Mouse (Mus musculus) right cerebral cortex, postnatal 4 days (tissue): ENCODE data around the gene Bmp7.

Source experiments
- DNase-seq: peaks from one replicate; pipeline ENCODE4 v3.0.0-alpha.2; 2022

Bmp7 gene

DNA sequence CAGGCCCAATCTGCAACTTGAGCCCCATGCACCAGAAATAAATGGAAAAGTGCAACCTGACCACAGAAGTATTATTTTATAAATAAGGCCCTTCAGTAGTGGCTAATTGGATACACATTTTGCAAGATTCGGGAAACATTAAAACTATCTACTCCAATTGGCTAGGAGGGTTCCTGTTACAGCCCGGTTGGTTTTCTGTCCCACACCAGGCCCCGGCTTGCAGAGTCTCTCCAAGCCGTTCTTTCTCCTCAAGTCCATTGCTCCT, 93.9 kb downstream of the Bmp7 start:
- DNase-seq: no peak

DNA sequence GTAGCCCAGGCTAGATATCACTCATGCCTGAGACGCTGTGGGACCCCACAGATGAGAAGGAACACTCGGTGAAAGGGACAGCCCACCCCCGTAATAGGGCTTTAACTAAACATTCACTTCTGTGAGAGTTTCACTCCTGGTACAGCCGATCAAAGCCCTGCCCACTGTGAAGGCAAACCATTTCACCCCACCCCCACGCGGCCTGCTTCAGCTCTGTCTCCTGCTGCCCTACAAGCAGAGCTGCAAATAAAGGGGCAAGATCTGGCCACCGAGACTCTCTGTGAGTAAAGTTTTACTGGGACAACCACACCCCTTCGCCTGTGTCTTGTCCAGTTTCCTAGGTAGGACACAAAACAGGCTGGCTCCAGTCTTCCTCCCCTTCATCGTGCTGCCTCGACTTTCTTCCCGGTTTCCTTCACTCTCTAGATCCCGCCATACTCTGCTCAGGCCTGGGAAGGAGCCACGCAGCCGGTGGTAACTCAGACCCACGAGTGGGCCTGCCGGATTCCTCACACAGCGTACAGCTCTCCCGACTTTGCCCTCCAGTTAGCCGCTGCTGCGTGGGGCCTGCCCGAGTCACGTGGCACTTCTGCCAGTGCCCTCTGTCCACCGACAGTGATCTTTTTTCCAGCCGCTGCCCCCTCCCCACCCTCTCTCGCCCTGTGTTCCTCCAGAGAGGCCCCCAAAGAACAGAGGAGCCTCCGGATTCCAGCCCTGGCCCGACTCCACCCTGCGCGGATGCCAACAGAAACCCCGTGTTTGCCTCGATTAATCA, 94.4 kb downstream of the Bmp7 start:
- no peak for DNase-seq

DNA sequence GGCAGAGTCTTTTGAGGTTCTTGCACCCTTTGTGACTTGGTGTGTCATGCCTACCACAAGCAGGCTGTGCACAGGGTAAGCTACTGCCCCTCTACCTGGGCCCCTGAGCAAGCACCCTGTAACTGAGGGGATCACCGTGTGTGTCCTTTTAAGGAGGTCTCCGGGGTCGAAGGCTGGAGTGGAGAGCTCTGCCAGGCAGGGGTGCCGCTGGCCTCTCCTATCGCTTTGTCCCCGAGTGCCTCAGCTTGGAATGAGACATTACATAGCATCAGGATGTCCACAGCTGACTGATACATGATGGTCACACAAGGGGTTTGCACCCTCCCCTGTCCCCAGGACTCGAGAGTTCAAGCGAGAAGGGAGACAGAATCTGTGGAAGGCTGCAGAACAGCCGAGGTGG, 96.2 kb downstream of the Bmp7 start:
- no peak for DNase-seq

DNA sequence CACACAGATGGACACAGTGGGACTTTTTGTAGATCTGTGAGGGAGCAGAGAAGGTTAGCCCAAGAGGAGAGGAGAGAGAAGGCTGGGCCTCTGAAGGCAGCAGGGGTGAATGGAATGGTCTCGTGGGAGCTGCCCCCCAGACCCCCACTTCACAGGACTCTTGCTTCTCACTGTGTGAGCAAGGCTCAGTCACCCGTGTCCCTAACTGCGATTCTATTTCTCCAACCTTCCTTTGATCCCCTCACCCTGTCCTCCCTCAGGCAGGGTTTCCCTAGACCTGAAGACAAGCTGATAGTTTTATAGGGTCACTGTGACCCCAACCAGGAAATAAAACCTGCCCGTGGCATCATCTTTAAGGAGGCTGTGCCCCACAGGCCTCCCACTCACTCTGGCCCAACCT, 97.8 kb downstream of the Bmp7 start:
- no peak for DNase-seq

DNA sequence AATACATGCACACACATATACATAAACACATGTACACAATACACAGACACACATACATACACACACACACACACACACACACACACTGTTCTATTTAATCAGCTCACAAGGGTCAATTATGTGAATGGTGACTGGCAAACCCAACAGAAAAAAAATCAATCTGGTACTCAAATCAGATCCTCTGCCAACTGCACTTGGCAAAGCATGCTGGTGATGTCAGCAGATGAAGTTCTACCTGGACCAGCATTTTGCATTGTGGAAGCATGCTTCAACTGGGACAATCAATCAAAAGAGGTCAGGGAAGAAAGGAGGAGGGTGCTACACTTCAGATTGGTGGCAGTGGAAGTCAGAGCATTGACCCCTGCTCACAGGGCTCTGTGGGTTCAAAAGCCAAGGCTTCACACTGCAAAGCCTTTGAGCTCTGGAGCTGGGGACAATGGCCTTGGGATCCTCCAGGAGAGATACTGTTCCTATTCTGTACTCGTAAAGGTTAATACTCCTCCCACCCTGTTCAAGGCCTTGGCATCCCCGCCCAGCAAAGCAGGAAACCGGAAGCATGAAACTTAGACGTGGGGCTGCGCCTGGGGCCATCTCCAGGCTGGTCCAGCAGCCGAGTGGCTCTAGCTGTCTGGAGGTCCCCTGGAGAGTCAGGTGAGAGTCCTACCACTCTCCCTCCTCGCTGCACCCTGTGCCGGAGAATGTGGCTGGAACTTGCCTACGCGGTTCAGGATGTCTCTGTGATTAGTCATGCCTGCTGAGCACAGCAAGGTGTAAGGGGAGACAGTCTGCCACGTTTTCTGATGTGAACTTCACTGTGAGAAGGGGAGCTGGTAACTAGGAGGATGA, 99.0 kb downstream of the Bmp7 start:
- no peak for DNase-seq

DNA sequence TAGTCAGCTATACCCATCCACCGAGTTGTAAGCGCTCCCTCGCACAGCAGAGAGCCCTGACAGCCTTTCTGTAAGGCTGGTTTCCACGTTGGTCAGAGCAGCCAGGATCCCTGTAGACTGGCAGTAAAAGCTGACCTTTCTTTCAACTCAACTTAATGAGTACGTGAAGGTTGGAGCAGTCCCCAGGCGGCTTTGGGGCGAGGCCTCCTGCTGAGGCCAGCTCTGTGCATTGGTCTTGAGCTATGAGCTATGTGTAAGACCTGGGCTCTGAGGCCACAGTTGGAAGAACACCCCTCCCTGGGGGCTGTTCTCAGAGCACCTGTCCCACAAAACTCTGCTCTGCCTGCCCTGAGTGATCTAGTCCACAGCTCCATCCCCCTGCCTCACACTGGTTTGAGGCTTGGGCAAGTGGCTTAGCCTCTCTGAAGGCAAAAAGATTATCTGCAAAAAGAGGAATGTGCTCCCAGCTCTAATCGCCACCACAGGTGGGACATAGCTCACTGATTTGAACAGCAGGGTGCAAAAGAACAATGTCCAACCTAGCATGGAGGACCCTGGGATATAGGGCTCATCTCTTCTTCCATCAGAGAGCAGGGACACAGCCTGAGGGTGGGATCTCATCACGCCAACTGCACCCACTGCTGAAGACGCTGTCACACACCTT, 100.7 kb downstream of the Bmp7 start:
- no peak for DNase-seq

DNA sequence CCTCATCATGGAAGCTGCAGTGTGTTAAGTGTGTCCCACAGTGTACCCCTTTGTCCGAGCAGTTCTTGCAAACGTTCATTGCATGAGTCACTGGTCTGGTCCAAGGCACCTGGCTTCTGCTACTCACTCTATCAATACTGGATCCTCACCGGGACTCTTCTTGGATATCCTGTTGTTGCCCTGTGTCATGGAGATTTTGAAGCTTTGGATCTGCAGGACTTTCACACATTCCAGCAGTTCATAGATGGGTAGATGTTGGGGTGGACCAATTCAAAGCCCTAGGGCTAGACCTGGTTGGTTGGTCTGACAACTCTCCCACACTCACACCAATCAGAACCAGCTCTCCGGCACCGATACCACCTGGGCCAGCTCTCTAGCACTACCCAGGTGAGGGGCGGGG, 103.6 kb downstream of the Bmp7 start:
- DNase-seq: no peak

DNA sequence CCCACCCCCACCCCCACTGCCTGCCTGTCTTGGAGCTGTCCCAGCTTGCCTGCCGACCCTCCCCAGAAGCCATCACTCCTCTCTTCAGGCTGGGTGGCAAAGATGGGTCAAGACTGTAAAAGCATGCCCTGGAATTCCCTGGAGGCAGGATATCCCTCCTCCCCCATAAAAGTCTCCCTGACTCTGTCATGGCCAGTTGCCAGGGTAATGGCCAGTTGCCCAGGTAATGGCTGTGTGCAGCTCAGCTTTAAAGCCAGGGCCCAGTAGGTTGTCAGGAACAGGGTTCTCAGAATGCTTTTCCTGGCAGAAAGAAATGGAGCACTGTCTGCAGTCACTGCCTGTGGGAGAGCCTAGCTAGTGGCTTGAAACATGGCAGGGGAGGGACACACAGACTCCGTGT, 106.9 kb downstream of the Bmp7 start:
- peak; percentile 68 for DNase-seq

DNA sequence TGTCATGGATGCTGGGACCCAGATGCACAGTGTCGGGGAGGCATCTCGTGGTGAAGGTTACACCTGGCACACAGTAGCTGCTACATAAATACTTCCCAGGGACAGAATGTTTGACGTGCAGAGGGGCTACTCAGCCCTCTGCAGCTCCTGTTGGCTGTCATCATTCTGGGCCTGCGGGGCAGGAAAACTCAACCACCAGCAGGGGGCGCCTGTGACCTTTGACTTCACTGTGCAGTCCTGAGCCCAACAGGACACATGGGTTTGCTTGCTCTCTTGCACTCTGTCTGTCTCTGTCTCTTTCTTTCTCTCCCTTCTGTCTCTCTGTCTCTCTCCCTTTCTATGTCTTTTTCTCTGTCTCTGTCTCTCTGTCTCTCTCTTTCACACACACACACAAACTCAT, 108.4 kb downstream of the Bmp7 start:
- peak; percentile 76 for DNase-seq

DNA sequence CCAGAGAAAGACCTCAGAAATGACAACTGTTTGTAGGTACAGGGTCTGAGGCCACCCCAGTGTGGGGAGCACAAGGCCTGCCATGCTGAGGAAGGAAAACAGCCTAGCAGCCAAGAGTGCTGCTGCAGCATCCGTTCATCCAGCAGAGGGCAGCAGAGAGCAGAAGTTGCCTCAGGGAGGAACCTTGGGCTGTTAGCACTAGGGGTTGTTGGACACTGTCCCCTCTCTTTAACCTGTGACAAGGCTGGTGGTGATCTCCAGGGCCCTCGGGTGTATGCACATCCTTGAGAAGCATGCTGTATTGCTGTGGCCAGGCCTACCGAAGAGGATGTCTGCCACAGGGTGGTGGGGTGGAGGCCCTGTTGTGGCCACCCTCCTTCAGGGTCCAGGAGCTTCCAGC, 109.0 kb downstream of the Bmp7 start:
- DNase-seq: peak; percentile 97

DNA sequence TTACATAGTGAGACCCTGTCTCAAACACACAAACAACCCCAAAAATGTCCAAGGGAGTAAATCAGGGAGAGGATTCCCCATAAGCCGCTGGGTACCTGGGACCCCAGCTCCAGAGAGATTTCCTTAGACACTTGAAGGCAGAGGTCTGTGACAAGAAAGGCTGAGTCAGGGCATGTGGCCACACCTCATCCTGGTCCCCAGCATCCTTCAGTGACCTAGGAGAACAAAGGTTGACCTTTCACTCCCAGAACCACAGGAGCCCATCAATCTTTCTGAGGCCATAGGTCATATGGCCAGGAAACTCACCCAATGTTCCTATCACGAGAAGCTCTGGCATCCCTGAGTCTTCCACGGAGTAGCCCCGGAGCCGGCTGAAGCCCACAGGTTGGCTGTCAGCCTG, 111.9 kb downstream of the Bmp7 start:
- no peak for DNase-seq

DNA sequence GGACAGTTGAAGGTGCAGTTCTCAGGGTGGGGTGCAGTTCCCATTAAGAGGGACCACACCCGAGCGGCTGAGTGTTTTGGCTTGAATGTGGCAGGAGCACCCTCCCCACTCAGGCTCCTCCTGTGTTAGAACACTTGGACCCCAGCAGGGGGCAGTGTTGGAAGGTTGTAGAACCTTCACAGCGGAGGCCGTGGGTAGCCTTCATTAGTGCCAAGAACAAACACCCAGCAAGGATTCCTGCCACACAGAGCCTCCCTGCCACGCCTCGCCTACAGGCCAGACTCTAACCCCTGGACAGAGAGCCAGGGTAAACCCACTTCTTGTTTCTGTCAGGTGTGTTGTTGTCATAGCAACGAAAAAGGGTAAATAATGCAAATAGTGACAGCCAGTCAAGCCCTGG, 112.6 kb downstream of the Bmp7 start:
- peak; percentile 47 for DNase-seq

DNA sequence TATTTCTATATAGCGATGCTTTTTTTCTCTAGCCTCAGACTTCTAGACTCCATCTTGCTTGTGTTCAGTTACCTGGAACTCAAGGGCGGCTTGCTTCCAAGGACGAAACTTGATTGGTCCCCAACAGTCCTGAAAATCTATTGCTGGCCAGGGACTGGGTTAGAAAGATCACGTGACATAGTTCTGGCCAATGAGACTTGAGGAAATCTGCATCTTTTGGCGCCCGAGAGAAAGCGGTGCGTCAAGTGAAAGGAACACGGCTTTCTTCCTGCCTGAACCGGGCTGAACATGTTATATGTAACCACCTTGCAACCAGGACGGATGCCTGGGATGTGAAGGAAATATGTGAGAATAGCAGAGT, 114.4 kb downstream of the Bmp7 start:
- DNase-seq: no peak

DNA sequence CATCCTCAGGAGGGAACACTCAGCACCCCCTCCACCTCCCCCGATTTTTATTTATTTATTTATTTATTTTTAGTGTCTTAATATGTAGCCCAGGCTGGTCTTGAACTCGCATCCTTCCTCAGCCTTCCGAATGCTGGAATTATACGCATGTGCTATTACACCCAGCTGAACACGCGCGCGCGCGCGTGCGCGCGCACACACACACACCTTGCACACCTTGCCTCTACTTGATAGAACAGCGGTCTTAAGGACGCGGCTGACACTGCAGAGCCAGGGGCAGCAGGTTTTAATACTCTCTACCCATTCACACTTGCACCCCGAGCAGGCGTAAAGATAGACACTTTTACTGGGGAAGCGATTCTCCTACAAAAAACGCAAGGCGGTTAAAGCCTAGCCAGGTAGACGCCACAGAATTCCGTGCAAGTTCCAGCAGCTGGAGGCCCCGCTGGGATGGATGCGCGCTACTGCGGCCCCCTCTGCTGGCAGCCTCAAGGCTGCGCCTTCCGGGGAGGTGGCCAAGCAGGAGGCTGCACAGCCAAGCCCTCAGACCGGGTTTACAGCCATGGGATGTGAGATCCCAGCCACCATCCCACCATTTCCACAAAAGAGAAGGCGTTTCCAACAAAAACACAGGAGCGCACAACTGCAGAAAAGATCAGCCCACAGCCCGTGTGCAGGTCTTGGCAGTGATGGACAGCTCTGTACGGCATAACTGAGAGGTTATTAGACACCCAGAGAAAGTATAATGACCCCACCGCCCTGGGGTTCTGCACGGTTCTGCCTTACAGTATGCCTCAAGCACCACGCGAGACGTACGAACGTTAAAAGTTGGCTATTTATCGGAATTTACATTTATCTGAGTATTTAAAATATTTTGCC, 115.0 kb downstream of the Bmp7 start:
- peak; percentile 68 for DNase-seq

DNA sequence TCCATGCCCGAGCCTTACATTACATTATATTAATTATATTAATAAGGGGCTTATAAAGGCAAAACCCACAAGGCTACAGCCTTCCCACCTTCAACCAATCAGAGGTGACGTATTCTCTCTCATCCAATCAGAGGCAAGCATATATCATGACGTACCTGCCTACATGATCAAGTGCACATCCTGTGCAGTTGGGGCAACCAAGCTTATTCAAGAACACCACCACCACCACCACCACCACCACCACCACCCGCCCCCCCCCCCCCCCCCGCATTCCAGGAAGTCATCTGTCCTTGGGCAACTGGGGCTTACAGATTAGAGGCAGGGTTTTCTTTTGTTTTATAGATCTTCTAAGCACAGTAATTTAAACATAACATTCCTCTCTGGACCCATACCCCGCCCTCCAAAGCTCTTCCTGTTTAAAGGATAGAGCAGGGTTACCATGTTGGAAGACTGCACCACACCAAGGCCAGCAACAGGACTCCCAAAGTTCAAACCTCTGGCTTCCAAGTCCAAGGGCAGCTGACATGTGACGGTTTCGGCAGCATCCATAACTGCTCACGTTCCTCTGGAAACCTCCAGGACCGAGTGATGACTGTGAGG, 121.4 kb downstream of the Bmp7 start:
- DNase-seq: no peak
